In genomic region chr7:72306382-72306841, GRCm38 (mm10) we compare ENCODE assay signal across 8 mouse cellular contexts. TPM values are rescaled to one million over a fixed set of nuclear protein-coding genes. Genes with fewer than 3 reads are reported as not detected.
A peak's percentile ranks its signal among the peaks of the same experiment; 100 is the strongest.
DNase-seq lines count a peak whose midpoint lies in the region; ATAC-seq and TF ChIP-seq lines count a peak whose summit lies in the region.

Gene Mctp2, minus strand, starts transcription at chr7:72306608.

- no peaks in the 10 kb centered on the region for H3K36me3 ChIP-seq in CH12.LX (replicated peaks in 1 of 2; ENCODE audit: control insufficient read depth in 1 of 2, insufficient read depth in 1 of 2, low read length in 1 of 2)
- no peaks in the 10 kb centered on the region for H3K36me3 ChIP-seq in hindbrain, embryonic 15.5 days
- H3K36me3 ChIP-seq in limb, embryonic 10.5 days = no peaks in the 10 kb centered on the region
- H3K36me3 ChIP-seq in midbrain, embryonic 11.5 days (ENCODE audit: control insufficient read depth, insufficient read depth, low read length) = no peaks in the 10 kb centered on the region
- H3K36me3 ChIP-seq in small intestine, adult 2 months (ENCODE audit: control insufficient read depth, insufficient read depth, low read length) = no peaks in the 10 kb centered on the region

- peaks cover 0 to 11% of the 10 kb centered on the region in 2 experiments; a peak in 2 of 4 replicates for H3K4me1 ChIP-seq in CH12.LX (ENCODE audit: control insufficient read depth in 1 of 2, insufficient read depth in 2 of 2)
- H3K4me1 ChIP-seq in hindbrain, embryonic 15.5 days (replicated peaks) = peaks cover 15% of the 10 kb centered on the region
- peaks cover 14% of the 10 kb centered on the region for H3K4me1 ChIP-seq in limb, embryonic 10.5 days
- H3K4me1 ChIP-seq in midbrain, embryonic 11.5 days (ENCODE audit: control insufficient read depth, insufficient read depth, low read length) = peaks cover 8% of the 10 kb centered on the region; the same call in 1 of the 2 replicates
- H3K4me1 ChIP-seq in small intestine, adult 2 months (ENCODE audit: control insufficient read depth, insufficient read depth, insufficient read length, low read length) = peaks cover 4% of the 10 kb centered on the region

- peak; percentile 55 for DNase-seq in CH12.LX (ENCODE audit: extremely low read depth)
- peak; percentile 9 to 10 for DNase-seq in adrenal gland, postnatal 4 days (ENCODE audit: low spot score in 2 of 2)
- DNase-seq in frontal cortex, postnatal 10 days (ENCODE audit: low spot score in 2 of 2) = peak; percentile 5 to 13
- peak; percentile 72 for DNase-seq in limb, embryonic 10.5 days (ENCODE audit: low spot score)
- DNase-seq in midbrain, embryonic 11.5 days (ENCODE audit: low spot score, missing footprints) = peak; percentile 92
- peak; percentile 84 for DNase-seq in yolk sac, embryonic 10.5 days (ENCODE audit: low spot score)

- TF ChIP-seq EP300 in CH12.LX (IDR thresholded peaks at IDR 0.05; ENCODE audit: low read length) = no peak

- no peak for TF ChIP-seq CTCF in CH12.LX (conservative IDR thresholded peaks at IDR 0.05 in 1 of 2, IDR thresholded peaks at IDR 0.05 in 1 of 2; ENCODE audit: low read depth in 2 of 2, low read length in 2 of 2)
- TF ChIP-seq CTCF in small intestine, adult 2 months (IDR thresholded peaks at IDR 0.05; ENCODE audit: extremely low read depth, insufficient read length, insufficient replicate concordance, low read depth, low read length) = no peak

- no peaks in the 10 kb centered on the region for H3K27me3 ChIP-seq in CH12.LX (replicated peaks)
- H3K27me3 ChIP-seq in hindbrain, embryonic 15.5 days = peaks cover 16% of the 10 kb centered on the region
- H3K27me3 ChIP-seq in limb, embryonic 10.5 days (ENCODE audit: low read depth, poor library complexity, severe bottlenecking) = peaks cover 30% of the 10 kb centered on the region
- peaks cover 5% of the 10 kb centered on the region; the same call in 1 of the 2 replicates for H3K27me3 ChIP-seq in midbrain, embryonic 11.5 days (ENCODE audit: control insufficient read depth, insufficient read depth, low read length)
- no peaks in the 10 kb centered on the region for H3K27me3 ChIP-seq in small intestine, adult 2 months (ENCODE audit: control insufficient read depth, insufficient read depth, low read length)

- H3K9me3 ChIP-seq in CH12.LX (replicated peaks; ENCODE audit: low read length) = no peaks in the 10 kb centered on the region
- no peaks in the 10 kb centered on the region for H3K9me3 ChIP-seq in hindbrain, embryonic 15.5 days
- no peaks in the 10 kb centered on the region for H3K9me3 ChIP-seq in limb, embryonic 10.5 days (replicated peaks)
- H3K9me3 ChIP-seq in midbrain, embryonic 11.5 days (ENCODE audit: control insufficient read depth, low read length) = no peaks in the 10 kb centered on the region

- H3K27ac ChIP-seq in CH12.LX (ENCODE audit: insufficient read depth, low read depth) = no peak within 1 kb of the TSS
- no peak within 1 kb of the TSS for H3K27ac ChIP-seq in hindbrain, embryonic 15.5 days (replicated peaks)
- H3K27ac ChIP-seq in limb, embryonic 10.5 days = 0 out of 2 replicates have a peak within 1 kb of the TSS, but pooled peaks have one; percentile 0
- no peak within 1 kb of the TSS for H3K27ac ChIP-seq in midbrain, embryonic 11.5 days (ENCODE audit: low read depth, low read length)
- H3K27ac ChIP-seq in small intestine, adult 2 months (ENCODE audit: insufficient read depth, low read depth, low read length) = peak within 1 kb of the TSS; percentile 50; the same call in 1 of the 2 replicates

- no peak for TF ChIP-seq POLR2A in CH12.LX (IDR thresholded peaks at IDR 0.05; ENCODE audit: low read depth, low read length)
- peak; percentile 12; the same call in 1 of the 2 replicates for TF ChIP-seq POLR2A in small intestine, adult 2 months (IDR thresholded peaks at IDR 0.05; ENCODE audit: low read depth, low read length)

- no peak for TF ChIP-seq RAD21 in CH12.LX (IDR thresholded peaks at IDR 0.05; ENCODE audit: low read depth, low read length)

- in situ Hi-C loops in CH12.LX (cut with MboI; ENCODE audit: low pct_ligation_motif_present, low pct_unique_long_range_greater_than_20kb, low sequenced_read_pairs) = no loop called here

- no peaks in the 10 kb centered on the region for H3K79me2 ChIP-seq in CH12.LX (replicated peaks; ENCODE audit: control insufficient read depth, extremely low read depth, insufficient read depth, poor library complexity, severe bottlenecking)

- no peak within 1 kb of the TSS for H3K9ac ChIP-seq in CH12.LX (ENCODE audit: insufficient read depth, low read depth)
- peak within 1 kb of the TSS; percentile 23 for H3K9ac ChIP-seq in hindbrain, embryonic 15.5 days
- H3K9ac ChIP-seq in midbrain, embryonic 11.5 days (ENCODE audit: low read length) = peak within 1 kb of the TSS; percentile 53

- WGBS in hindbrain, embryonic 15.5 days = 0% methylated on average over 28 of the region's 28 CpGs
- under 1% methylated on average over 28 of the region's 28 CpGs for WGBS in limb, embryonic 10.5 days
- WGBS in midbrain, embryonic 11.5 days = under 1% methylated on average over 28 of the region's 28 CpGs
- WGBS in small intestine, adult 2 months = under 1% methylated on average over 28 of the region's 28 CpGs

- peak within 1 kb of the TSS in 2 of 3 experiments; percentile 6 to 43 for H3K4me3 ChIP-seq in CH12.LX (replicated peaks in 1 of 3; ENCODE audit: low read depth in 2 of 3, low read length in 2 of 3, poor library complexity in 1 of 3)
- peak within 1 kb of the TSS; percentile 51 for H3K4me3 ChIP-seq in hindbrain, embryonic 15.5 days
- peak within 1 kb of the TSS; percentile 58 for H3K4me3 ChIP-seq in limb, embryonic 10.5 days
- H3K4me3 ChIP-seq in midbrain, embryonic 11.5 days (ENCODE audit: low read depth, low read length) = peak within 1 kb of the TSS; percentile 49
- peak within 1 kb of the TSS; percentile 89 for H3K4me3 ChIP-seq in small intestine, adult 2 months (ENCODE audit: low read depth, low read length)

- dilution Hi-C loops in CH12.LX (cut with MboI; ENCODE audit: extremely low pct_ligation_motif_present, extremely low pct_unique_long_range_greater_than_20kb, low sequenced_read_pairs) = no loop called here

- H3K4me2 ChIP-seq in CH12.LX (ENCODE audit: insufficient read depth, low read depth, poor library complexity, severe bottlenecking) = no peak within 1 kb of the TSS
- H3K4me2 ChIP-seq in hindbrain, embryonic 15.5 days = peak within 1 kb of the TSS; percentile 100
- H3K4me2 ChIP-seq in midbrain, embryonic 11.5 days = peak within 1 kb of the TSS; percentile 96

- peak; percentile 68 for ATAC-seq in hindbrain, embryonic 15.5 days (ENCODE audit: low FRiP score, low read depth)
- peak; percentile 69 for ATAC-seq in midbrain, embryonic 11.5 days (ENCODE audit: low FRiP score)

TF ChIP-seq in CH12.LX, 34 proteins besides CTCF, POLR2A, EP300 and RAD21:
- no peak for TF ChIP-seq TCF12 (IDR thresholded peaks at IDR 0.05; ENCODE audit: low read depth, low read length)
- TF ChIP-seq ZNF384 (IDR thresholded peaks at IDR 0.05; ENCODE audit: low read depth, low read length) = no peak
- TF ChIP-seq PAX5 (IDR thresholded peaks at IDR 0.05; ENCODE audit: low read length) = no peak
- no peak for TF ChIP-seq MXI1 (IDR thresholded peaks at IDR 0.05; ENCODE audit: low read depth, low read length)
- no peak for TF ChIP-seq ETS1 (conservative IDR thresholded peaks at IDR 0.05; ENCODE audit: low read depth, low read length)
- TF ChIP-seq NELFE (IDR thresholded peaks at IDR 0.05; ENCODE audit: low read depth, low read length) = no peak
- TF ChIP-seq MAZ (IDR thresholded peaks at IDR 0.05; ENCODE audit: low read depth, low read length) = no peak
- TF ChIP-seq RCOR1 (conservative IDR thresholded peaks at IDR 0.05; ENCODE audit: low read depth, low read length) = no peak
- no peak for TF ChIP-seq ZKSCAN1 (IDR thresholded peaks at IDR 0.05; ENCODE audit: borderline replicate concordance, low read depth, low read length)
- TF ChIP-seq CHD2 (IDR thresholded peaks at IDR 0.05; ENCODE audit: low read length) = no peak
- TF ChIP-seq KAT2A (IDR thresholded peaks at IDR 0.05; ENCODE audit: insufficient replicate concordance, low read length) = no peak

RNA-seq across cellular contexts. Expression of gene Mctp2, which starts in this region (rescaled TPM):
- 0.13 and 0.38 TPM in 2 replicates for total RNA-seq in CH12.LX (2012; rRNA removed)
- total RNA-seq in CH12.LX (2014; rRNA removed) = 0.26 and 0.48 TPM in 2 replicates
- polyA plus RNA-seq in CH12.LX (2012; ENCODE audit: insufficient read length, low read depth) = 0.23 TPM in 2 replicates
- total RNA-seq in adrenal gland, postnatal 4 days (2021) = 1 to 10 TPM; 2.8 to 3.0 TPM
- 0.59 and 0.75 TPM in 2 replicates for polyA plus RNA-seq in hindbrain, embryonic 15.5 days (2015; fragmentation: Nextera tagmentation; extraction: Ambion mirVana)
- polyA plus RNA-seq in limb, embryonic 10.5 days (2016; fragmentation: Nextera tagmentation; extraction: Ambion mirVana) = 0.79 and 0.93 TPM in 2 replicates
- 0.55 and 0.84 TPM in 2 replicates for polyA plus RNA-seq in midbrain, embryonic 11.5 days (2014; fragmentation: Nextera tagmentation; extraction: Ambion mirVana)
- polyA plus RNA-seq in small intestine, adult 2 months (2012; rRNA removed) = 0.34 TPM in 2 replicates

Comparison
In these comparisons a context has a peak if more than half of its experiments do, and no peak if none do; other contexts are left out.
1. Peak in DNase-seq and H3K4me3 ChIP-seq in CH12.LX; RNA of the gene not detected or under 1 TPM.
2. Peak in ATAC-seq, H3K4me3 ChIP-seq, H3K9ac ChIP-seq and H3K4me2 ChIP-seq in hindbrain, embryonic 15.5 days; RNA of the gene not detected or under 1 TPM.
3. Peak in DNase-seq, H3K4me3 ChIP-seq and H3K27ac ChIP-seq in limb, embryonic 10.5 days; RNA of the gene not detected or under 1 TPM.
4. Peak in DNase-seq, ATAC-seq, H3K4me3 ChIP-seq, H3K9ac ChIP-seq and H3K4me2 ChIP-seq in midbrain, embryonic 11.5 days; RNA of the gene not detected or under 1 TPM.
5. DNase-seq: peak in every context shown above with its lines; median percentile 92 in midbrain, embryonic 11.5 days; 84 in yolk sac, embryonic 10.5 days; 72 in limb, embryonic 10.5 days; 55 in CH12.LX; 10 in adrenal gland, postnatal 4 days; 9 in frontal cortex, postnatal 10 days.
6. H3K4me3 ChIP-seq: peak in every context shown above with its lines; median percentile 89 in small intestine, adult 2 months; 58 in limb, embryonic 10.5 days; 51 in hindbrain, embryonic 15.5 days; 49 in midbrain, embryonic 11.5 days; 24 in CH12.LX.